Mouse (Mus musculus) erythroblast, adult 5-6 weeks (primary cell): ENCODE data around the gene Ptgds. TPM values are rescaled to one million over a fixed set of nuclear protein-coding genes. Genes with fewer than 3 reads are reported as not detected.

Experiments used
- ATAC-seq: replicated peaks from 2 replicates; pipeline ENCODE4 v1.8.0; 2016; ENCODE audit warnings: moderate number of reproducible peaks, mild to moderate bottlenecking, moderate TSS enrichment, inconsistent platforms; ENCODE audit not compliant: poor library complexity, low FRiP score, severe bottlenecking
- total RNA-seq, 2 experiments: library from RNA; stranded (forward) in 1 of 2; stranded (reverse) in 1 of 2; fragments of 150-400 nt in 1 of 2; fragments of 200-764, 138-1000 nt in 1 of 2; gene quantifications; 2 replicates each; pipeline versions ENCODE4 v1.2.3 to v1.2.4; 2015 to 2017; ENCODE audit warnings: low replicate concordance in 2 of 2

Ptgds gene
- total RNA-seq, 2 experiments from 2014 or later, result not detected

DNA sequence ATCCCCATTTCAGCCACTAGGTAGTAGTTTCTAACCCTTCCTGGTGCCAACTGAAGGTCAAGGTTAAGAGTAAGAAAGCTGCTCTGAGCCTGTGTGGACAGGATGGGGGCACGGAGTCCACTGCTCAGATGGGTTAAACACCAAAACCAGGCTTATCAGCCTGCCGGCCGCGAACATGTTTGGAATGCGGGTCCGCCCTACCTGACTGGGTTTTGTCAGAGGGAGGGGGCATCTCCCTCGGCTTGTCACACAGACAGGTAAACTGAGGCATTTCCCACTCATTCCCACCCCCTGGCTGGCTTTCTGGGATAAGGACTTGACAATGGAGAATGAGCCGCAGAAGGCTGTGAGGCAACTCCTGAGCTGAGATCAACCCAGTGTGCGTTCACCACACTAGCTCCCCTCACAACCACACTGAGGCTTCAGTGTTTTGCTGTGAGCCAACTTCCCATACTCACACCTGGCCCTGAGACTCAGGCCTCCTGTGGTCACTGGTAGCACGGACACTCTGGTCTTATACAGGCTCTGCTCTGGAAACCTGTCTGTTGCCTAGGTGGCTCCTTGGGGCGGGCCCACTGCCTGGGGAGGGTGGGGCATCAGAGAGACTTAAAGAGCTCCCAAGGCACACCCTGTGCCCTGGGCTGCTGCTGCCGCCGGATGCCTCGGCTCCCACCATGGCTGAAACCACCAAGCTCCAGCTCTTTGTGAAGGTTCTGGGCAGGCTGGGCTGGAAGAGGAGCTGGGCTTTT is 13.5 kb downstream of the Ptgds start, which contains the start of gene Clic3:
Clic3 (plus strand) TSS at position 634 of the 749 bp plus-strand sequence.
- ATAC-seq, result no peak

DNA sequence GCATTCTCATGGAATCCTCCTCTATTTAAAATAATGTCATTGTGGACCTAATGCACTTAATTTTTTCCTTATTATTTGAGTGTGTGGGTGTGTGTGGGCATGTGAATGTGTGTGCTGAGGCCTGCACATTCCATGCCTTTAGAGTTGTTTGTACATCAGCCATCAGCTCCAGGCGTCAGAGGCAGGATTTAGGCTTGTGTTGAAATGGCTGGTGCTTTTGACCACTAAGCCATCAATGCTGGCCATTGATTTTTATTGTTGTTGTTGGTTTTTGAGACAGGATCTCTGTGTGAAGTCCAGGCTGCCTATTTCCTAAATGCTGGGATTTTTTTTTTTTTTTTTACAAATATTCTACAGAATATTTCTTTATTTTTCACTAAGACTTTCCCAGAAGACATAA is 16.9 kb downstream of the Ptgds start:
- no peak for ATAC-seq

DNA sequence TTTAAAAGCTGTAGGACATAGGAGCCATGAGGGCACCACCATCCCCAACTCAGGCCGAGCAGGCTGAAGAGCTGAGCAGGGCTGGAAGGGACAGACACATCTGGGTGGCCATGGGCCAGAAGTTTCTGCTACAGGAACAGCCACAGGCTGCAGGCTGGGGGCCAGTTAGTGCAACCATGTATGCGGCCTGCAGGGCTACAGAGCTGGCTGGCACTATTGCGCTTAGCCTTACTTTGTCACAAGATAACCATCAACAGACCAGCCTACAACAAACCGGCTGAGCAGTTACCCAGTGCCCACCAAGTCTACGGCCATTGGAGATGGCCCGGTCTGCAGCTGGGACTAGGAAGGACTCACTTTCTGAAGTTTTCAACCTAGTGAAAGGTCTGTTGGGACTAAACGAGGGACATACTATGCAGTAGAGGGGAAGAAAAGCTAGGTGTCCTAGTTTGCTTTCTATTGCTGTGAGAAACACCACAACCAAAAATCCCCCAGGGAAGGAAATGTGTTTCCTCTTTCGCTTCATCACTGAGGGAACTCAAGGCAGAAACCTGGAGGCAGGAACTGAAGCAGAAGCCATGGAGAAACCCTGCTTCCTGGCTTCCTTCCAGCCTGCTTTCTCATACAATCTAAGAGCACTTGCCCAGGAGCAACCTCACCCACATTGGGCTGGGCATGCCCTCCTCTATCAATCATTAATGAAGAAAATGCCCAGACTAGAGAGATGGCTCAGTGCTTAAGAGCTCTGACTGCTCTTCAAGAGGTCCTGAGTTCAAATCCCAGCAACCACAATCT is 18.8 kb downstream of the Ptgds start:
- ATAC-seq, result no peak

DNA sequence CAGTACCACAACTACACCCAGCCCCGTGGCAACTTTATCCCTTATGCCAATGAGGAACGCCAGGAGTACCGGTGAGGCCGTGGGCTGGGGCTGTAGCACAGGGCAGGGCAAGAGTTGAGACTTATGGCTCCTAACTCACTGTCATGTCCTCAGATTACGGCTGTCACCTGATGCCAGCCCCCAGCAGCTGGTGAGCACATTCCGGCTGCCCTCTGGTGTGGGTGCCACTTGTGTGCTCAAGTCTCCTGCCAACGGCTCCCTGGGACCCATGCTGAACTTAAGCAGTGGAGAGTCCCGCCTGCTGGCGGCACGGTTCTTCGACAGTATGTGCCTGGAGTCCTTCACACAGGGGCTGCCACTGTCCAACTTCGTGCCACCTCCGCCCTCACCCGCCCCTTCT is 27.2 kb downstream of the Ptgds start:
- no peak for ATAC-seq

DNA sequence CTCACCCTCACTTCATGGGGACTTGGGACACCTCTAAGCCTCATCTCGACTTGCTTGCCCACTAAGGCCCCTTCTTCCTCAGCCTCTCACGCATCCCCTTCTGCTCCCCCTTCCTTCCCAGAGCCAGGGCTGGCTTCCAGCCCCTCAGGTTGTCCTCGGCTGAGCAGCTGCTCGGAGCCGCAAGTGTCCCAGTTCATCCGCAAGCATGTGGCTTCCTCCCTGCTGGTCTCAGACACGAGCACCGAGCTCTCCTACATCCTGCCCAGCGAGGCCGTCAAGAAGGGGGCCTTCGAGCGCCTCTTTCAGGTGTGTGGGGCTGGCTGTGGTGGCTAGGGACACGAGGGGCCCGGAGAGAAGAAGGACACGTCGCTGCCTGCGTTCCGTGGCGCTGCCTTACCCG is 28.8 kb downstream of the Ptgds start:
- no peak for ATAC-seq

DNA sequence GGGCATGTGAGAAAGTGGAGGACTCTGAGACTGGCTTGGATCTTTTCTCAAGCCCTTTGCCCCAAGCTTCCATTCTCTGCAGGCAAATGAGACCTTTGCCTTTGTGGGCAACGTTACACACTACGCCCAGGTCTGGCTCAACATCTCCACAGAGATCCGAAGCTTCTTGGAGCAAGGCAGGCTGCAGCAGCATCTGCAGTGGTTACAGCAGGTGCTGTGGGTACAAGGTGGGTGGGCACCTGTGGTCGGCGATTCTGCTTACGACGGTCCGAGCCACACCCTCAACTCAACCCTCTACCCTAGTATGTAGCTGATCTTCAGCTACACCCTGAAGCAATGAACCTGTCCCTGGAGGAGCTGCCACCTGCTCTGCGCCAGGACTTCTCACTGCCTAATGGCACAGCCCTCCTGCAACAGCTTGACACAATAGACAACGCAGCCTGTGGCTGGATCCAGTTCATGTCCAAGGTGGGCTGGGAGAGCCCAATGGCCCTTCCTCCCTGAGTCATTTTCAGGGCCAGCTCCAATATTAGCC is 33.5 kb downstream of the Ptgds start:
- no peak for ATAC-seq

DNA sequence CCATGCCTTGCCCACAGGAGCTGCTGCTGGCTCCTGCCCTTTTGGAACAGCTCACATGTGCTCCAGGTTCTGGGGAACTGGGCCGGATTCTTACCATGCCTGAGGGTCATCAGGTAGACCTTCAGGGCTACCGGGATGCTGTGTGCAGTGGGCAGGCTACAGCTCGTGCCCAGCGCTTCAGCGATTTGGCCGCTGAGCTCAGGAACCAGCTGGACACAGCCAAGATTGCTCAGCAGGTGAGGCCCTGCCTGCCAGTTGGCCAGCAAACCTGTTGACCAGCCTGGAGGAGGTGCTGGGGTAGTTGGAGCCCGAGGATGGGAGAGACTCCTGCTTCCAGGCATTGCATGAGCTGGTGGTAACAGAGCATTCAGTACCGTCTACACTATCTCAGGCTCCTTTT is 35.6 kb downstream of the Ptgds start:
- ATAC-seq, result no peak

DNA sequence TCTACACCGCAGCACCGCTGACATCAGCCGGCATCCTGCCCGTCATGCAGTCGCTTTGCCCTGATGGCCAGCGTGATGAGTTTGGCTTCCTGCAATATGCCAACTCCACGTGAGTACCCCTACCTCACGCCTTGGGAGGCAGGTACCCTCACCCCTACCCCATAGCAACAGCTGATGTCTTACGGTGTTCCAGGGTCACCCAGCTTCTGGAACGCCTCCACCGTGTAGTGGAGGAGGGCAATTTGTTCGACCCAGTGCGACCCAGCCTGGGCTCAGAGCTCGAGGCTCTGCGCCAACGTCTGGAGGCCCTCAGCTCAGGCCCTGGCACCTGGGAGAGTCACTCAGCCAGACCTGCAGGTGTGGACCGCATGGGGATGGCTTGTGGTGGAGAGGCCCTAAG is 36.7 kb downstream of the Ptgds start:
- no peak for ATAC-seq

DNA sequence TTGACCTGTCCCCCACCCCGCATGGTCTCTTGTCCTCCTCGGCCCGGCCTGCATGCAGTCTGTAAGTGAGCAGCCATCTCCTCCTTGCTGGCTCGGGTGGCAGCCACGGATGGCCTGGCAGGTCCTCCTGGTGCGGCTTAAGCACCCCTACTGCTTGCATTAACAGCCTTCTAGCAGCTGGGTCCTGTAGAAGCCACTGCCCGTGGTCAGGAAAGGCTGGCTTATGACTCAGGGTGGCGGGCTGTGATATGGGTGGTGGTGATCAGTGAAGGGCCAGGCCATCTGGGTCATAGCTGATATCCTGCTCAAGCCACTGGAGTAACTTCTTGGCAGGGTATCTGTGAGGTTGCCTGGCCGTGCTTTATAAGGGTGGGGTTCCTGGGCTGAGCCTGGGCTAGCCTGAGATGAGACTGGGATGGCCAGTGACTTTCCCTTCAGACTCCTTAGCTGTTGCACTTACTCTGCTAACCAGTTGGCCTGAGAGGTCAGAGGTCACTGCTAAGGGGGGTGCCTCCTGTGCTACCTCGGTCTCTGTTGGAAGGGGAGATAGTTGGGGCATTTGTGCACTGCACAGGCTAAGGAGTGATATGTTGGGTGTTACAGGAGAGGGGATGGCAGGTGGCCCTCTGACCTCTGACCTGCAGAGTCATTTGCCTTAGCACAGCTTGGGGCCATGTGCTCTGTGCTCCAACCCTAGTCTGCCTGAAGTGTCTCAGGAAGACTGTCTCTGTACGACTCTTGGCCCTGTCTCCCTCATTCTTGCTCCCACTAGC is 37.3 kb downstream of the Ptgds start:
- ATAC-seq, result no peak

DNA sequence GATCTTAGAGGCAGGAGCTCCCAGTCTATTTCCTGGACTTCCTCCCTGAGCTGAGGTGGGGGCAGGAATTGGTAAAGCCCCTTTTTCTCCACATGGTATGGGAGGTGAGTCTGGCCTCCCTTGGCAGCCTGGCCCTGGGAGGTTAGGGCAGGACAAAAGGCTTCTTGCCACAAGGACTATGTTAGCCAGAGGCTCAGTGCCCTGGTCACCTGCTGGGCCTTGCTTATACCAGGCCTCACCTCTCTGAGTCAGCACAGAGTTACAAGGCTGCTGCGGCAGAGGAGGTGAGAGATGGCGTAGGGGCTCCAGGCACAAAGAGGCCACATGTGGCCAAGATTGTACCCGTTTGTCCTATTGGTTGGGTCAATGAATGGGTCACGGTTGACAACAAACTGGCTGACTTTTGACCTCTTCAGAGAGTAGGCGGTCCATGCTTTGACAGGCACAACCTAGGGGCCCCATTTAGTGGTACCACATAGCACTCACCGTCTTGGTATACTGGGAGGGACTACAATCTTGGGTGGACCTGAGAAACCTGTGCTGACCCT is 38.5 kb downstream of the Ptgds start:
- ATAC-seq, result no peak

DNA sequence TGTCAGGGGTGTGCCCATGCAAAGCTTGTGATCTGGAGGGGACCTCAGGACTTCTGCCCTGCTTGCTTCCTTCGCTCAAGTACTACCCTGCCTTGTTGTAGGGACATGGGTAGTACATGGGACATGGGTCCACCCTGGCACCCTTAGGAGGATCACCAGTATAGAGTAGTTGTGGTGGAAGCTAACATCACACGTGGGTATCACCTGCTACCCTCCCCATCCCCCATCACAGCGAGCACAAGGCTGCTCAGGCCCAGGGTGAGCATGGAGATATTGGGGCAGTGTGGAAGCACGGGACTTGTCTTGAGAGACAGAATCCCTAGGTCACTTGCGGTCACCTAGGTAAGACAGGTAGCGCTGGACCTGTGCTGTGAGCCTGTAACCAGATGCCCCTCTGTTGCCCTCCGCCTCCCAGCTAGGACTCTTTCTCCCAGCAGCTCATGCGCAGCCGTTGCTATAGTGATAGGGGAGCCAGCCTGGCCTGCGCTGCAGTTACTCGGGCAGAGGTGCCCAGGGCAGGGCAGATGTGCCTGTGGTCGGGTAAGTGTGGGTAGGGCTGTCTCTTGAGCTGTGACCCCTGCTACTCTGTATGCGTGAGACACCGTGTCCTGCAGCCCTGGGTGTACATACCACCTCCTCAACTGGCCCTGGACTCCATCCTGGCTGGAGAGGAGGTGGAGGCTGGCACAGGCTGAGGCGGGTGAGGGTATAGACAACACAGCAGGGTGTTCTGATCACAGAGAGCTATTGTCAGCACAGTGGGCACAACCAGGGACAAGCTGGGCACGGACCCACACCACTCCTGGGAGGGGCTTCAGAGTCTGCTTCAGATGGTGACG is 39.2 kb downstream of the Ptgds start:
- no peak for ATAC-seq

DNA sequence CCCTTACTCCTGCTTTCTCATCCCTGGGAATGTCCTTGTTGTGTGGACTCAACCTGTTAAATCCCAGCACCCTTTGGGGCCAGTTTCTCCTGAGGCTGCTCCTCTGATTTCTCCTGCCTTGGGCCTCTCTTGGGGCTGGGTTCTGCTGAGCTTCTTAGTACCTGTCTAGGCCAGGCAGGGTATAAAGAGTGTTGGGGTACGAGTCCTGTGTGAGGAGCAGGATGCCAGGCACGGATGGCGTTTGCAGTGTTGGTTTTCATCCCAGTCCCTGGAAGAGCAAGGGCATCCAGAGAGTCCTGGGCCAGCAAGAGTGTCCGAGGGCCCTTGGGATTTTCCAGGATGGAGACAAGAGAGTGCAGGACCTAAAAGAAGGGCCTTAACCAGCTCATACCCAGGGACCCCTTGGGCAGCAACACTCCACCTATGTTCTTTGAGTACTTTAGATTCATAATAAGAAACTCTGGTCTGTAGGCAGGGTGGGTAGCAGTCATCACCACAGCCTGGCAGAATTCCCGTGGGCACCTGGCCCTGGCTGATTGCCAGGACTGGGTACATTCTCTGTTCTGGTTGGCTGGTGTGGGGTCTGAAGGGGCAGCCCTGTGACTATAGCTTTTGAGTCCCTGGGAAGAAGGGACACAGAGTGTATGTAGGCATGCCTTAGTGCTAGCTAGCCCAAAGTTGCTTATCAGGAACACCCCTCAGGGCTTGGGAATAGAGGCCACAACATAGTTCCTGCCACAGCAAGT is 40.2 kb downstream of the Ptgds start:
- no peak for ATAC-seq

DNA sequence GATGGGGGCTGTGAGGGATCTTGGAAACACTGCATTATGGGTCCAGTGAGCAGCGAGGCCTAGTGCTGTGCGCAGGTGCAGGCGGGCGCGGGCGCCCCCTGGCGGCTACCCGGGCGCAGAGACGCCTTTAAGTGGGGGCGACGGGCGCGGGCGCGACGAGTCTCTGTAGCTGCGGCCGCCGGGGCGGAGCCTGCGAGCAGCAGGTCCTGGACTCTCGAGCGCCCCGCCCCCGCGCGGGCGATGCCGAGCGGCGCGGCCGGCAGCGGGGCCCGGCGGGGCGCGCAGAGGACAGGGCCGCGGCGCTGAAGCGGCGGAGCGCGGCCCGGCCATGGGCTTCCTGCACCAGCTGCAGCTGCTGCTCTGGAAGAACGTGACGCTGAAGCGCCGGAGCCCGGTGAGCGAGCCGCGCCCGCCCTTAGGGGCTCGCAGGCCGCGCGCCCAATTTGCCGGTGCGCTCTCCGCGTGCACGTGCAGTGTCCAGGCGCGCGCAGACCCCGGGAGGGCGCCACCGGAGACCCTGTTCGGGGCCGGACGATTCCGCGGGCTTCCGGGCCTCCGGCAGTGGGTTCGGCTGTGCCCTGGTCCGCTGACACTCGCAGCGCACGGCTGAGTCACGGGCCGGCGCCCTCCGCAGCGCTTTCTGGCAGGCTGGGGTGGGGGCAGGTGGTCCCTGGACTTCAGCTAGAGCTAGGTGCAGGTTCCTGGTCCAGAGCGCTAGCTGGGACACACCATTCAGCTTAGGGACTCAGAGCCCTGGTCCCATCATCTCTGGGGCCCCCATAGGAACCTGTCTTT is 41.2 kb downstream of the Ptgds start, which contains the start of gene Abca2:
Abca2 (plus strand) TSS at position 262 of the 795 bp plus-strand sequence.
- peak; percentile 73 for ATAC-seq

DNA sequence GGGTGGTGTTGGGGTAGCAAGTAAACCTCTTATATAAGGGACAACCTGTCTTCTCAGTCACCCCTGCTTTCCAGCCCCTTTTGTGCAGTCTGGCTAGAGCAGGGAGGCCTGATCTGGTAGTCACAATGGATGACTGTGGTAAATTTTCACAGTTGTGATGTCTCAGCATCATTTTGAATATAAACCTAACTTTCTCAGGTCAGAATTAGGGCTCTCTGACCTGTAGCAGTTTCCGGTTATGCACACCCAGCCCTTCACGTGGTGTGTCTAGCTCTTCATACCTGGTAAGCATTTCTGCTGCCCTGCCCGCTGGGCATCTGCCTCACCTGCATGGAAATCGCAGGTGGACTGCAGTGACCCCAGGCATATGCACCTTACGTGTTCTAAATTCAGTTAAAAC is 42.6 kb downstream of the Ptgds start:
- no peak for ATAC-seq

DNA sequence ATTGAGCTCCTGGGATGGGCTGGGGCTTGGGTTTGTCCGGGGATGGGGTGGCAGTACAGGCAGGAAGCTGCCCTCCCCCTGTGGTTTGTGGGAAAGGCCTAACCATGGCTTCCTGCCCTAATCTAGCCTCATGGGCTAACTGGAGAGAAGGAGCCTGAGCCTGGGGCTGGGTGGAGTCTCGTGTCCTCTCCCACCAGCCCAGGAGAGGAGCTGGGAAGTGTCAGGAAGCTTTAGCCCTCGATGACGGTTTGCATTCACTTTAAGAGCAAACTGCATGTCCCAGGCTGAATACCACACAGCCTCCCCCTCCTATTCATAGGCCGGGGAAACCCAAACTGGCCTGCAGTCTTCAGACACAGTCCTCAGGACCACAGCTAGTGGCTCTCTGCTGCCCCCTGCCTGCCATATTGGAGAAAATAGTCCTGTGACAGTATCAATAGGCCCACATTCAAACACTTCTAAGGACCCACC is 43.1 kb downstream of the Ptgds start:
- ATAC-seq, result peak; percentile 50

DNA sequence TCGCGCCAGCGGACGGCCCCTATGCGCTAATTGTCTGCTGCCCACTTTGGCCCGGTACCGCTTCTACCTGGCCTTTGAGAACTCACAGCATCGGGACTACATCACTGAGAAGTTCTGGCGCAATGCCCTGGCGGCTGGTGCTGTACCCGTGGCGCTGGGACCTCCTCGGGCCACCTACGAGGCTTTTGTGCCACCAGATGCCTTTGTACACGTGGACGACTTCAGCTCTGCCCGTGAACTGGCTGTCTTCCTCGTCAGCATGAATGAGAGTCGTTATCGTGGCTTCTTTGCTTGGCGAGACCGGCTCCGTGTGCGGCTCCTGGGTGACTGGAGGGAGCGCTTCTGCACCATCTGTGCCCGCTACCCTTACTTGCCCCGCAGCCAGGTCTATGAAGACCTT is 44.4 kb downstream of the Ptgds start:
- ATAC-seq, result no peak

DNA sequence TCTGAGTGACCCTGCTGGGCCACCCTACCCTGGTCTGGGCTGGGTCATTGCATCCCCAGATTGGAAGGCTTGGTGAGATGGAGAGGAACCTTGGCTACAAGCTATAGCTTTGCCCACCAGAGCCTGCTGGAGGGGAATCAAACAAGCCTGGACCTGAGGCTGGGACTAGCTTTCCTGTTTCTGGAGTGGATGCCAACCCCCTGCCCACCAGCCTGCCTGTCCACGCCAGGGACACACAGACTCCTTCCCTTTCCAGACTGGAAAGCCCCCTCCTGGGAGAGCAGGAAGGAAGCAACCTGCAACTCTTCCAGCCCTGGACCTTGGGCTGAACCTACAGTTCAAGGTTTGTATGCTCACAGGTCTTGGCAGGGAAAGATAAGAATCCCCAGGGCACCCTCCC is 46.2 kb downstream of the Ptgds start:
- ATAC-seq, result no peak
